In the genomic region with DNA sequence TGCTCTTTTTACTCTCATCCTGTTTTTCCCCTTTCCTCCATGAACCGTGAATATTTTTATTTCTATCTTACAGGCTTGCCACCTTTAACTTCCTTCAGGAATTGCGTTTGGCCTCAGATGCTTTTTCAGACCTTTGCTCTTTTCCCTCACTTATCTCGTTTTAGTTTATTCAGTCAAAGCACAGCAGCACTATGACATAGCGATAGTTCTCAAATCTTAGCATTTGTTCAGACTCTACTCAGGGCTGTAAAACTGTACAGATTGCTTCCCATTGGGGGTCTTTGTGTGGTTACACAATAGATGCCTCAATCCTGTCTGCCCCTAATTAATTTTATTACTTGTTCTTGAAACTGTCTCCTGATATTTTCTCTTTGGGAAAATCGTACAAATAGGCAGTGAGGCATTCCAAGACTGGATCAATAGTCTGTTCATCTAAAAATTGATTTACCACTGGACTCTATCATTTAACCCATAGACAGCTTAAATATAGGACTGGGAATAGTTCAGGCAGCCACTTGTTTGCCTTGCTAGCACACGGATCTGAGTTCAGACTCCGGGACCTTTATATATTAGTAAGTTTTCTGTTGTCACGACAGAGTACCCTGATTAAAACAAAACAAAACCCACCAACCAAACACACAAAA, we compare ENCODE assay signal across 25 mouse cellular contexts. TPM values are rescaled to one million over a fixed set of nuclear protein-coding genes. Genes with fewer than 3 reads are reported as not detected.
DNase-seq lines count a peak whose midpoint lies in the region; ATAC-seq and TF ChIP-seq lines count a peak whose summit lies in the region.
"Had no signal": no experiment of that assay in that cellular context is flagged by ENCODE, and none has a peak within 500 bp of the region (broad histone marks: within the 10 kb centered on the region; RNA-seq: fewer than 3 reads in every experiment).

No protein-coding gene starts in this region.

- no peak for ATAC-seq in heart, embryonic 13.5 days (ENCODE audit: extremely low read depth, insufficient number of reproducible peaks, low FRiP score, low TSS enrichment)
- ATAC-seq in liver, embryonic 11.5 days (replicated peaks; ENCODE audit: low FRiP score), result no peak
- peak; percentile 94 for ATAC-seq in intestine, embryonic 15.5 days
- ATAC-seq: CD4-positive, CD25-positive, alpha-beta regulatory T cell, adult 4 months; forebrain, embryonic 14.5 days; hindbrain, postnatal 0 days had no signal

- H3K9me3 ChIP-seq in heart, embryonic 13.5 days, result no peaks in the 10 kb centered on the region
- H3K9me3 ChIP-seq in liver, embryonic 11.5 days (ENCODE audit: control insufficient read depth, low read length), result no peaks in the 10 kb centered on the region
- no peaks in the 10 kb centered on the region for H3K9me3 ChIP-seq in intestine, embryonic 15.5 days
- H3K9me3 ChIP-seq: embryonic facial prominence, embryonic 15.5 days; forebrain, embryonic 10.5 days; hindbrain, embryonic 13.5 days had no signal

- H3K36me3 ChIP-seq in heart, adult 2 months (ENCODE audit: control insufficient read depth, insufficient read depth, low read length), result no peaks in the 10 kb centered on the region; the same call in 1 of the 2 replicates
- no peaks in the 10 kb centered on the region for H3K36me3 ChIP-seq in heart, embryonic 13.5 days
- no peaks in the 10 kb centered on the region for H3K36me3 ChIP-seq in liver, adult 2 months (ENCODE audit: control insufficient read depth, insufficient read depth, low read length)
- H3K36me3 ChIP-seq in liver, embryonic 11.5 days (ENCODE audit: control insufficient read depth, insufficient read depth, low read length), result no peaks in the 10 kb centered on the region
- no peaks in the 10 kb centered on the region for H3K36me3 ChIP-seq in intestine, embryonic 15.5 days
- H3K36me3 ChIP-seq: embryonic facial prominence, embryonic 15.5 days; forebrain, embryonic 10.5 days; G1E; hindbrain, embryonic 13.5 days had no signal

- 49% methylated on average over 8 of the region's 8 CpGs for WGBS in heart, adult 2 months
- WGBS in heart, embryonic 13.5 days, result 54% methylated on average over 8 of the region's 8 CpGs
- WGBS in liver, adult 2 months, result 15% methylated on average over 8 of the region's 8 CpGs
- 68% methylated on average over 8 of the region's 8 CpGs for WGBS in liver, embryonic 11.5 days
- 47% methylated on average over 8 of the region's 8 CpGs for WGBS in intestine, embryonic 15.5 days

- no peak for TF ChIP-seq POLR2A in heart, adult 2 months (IDR thresholded peaks at IDR 0.05; ENCODE audit: insufficient read depth, low read depth, low read length)
- TF ChIP-seq POLR2A in liver, adult 2 months (IDR thresholded peaks at IDR 0.05; ENCODE audit: extremely low read depth, insufficient read depth, low read length), result no peak

- TF ChIP-seq CTCF in heart, adult 2 months (IDR thresholded peaks at IDR 0.05), result no peak
- TF ChIP-seq CTCF in liver, adult 2 months (IDR thresholded peaks at IDR 0.05; ENCODE audit: low read depth, low read length), result no peak

- H3K79me2 ChIP-seq in heart, adult 2 months (replicated peaks; ENCODE audit: control insufficient read depth, insufficient read depth, low read length), result no peaks in the 10 kb centered on the region
- H3K79me2 ChIP-seq in liver, adult 2 months (ENCODE audit: control insufficient read depth, insufficient read depth, low read length), result no peaks in the 10 kb centered on the region

- H3K4me3 ChIP-seq in heart, adult 2 months, result no peak overlapping the region
- no peak overlapping the region for H3K4me3 ChIP-seq in heart, embryonic 13.5 days
- H3K4me3 ChIP-seq in liver, adult 2 months (ENCODE audit: insufficient read depth, low read depth, low read length), result peak overlapping the region; percentile 29; the same call in 1 of the 2 replicates
- no peak overlapping the region for H3K4me3 ChIP-seq in liver, embryonic 11.5 days (ENCODE audit: low read depth, low read length)
- no peak overlapping the region for H3K4me3 ChIP-seq in intestine, embryonic 15.5 days (replicated peaks)
- H3K4me3 ChIP-seq: embryonic facial prominence, embryonic 15.5 days; erythroblast, embryonic 14.5 days; forebrain, embryonic 10.5 days; hindbrain, embryonic 13.5 days had no signal

- peak overlapping the region; percentile 43 for H3K27ac ChIP-seq in heart, adult 2 months
- H3K27ac ChIP-seq in heart, embryonic 13.5 days (replicated peaks), result peak overlapping the region; percentile 67
- peak overlapping the region; percentile 96 for H3K27ac ChIP-seq in liver, adult 2 months (replicated peaks; ENCODE audit: insufficient read depth, low read depth, low read length)
- H3K27ac ChIP-seq in liver, embryonic 11.5 days (ENCODE audit: low read depth, low read length), result no peak overlapping the region
- H3K27ac ChIP-seq in intestine, embryonic 15.5 days, result no peak overlapping the region
- H3K27ac ChIP-seq: embryonic facial prominence, embryonic 15.5 days; forebrain, embryonic 10.5 days; hindbrain, embryonic 13.5 days; hindbrain, postnatal 0 days had no signal

- intact Hi-C loops in heart, adult 2 months (cut with DNase I), result no loop called here

- no peak overlapping the region for H3K4me2 ChIP-seq in heart, embryonic 13.5 days
- no peak overlapping the region for H3K4me2 ChIP-seq in liver, embryonic 11.5 days
- 0 out of 2 replicates have a peak overlapping the region, but pooled peaks have one; percentile 1 for H3K4me2 ChIP-seq in intestine, embryonic 15.5 days (replicated peaks)
- H3K4me2 ChIP-seq: embryonic facial prominence, embryonic 15.5 days; hindbrain, embryonic 13.5 days had no signal

- no peak for DNase-seq in heart, adult 2 months
- DNase-seq in heart, adult 11 months, result no peak
- DNase-seq in heart, adult 9 months (ENCODE audit: low spot score in 2 of 2), result no peak
- DNase-seq in liver, adult 2 months (ENCODE audit: extremely low read depth, low read depth, low spot score), result peak; percentile 90
- DNase-seq in liver, embryonic 11.5 days (ENCODE audit: low spot score), result no peak
- no peak for DNase-seq in testis, postnatal 14 days (ENCODE audit: low spot score)
- DNase-seq: adrenal gland, adult 8-10 months; adrenal gland, postnatal 36 days; B cell, adult 2 months; cerebellum, adult 8-10 months; cerebellum, postnatal 14 days; embryo, embryonic 11 days; gastrocnemius, postnatal 36 days had no signal

- no peaks in the 10 kb centered on the region for H3K27me3 ChIP-seq in heart, adult 2 months (ENCODE audit: control insufficient read depth, insufficient read depth, low read length)
- H3K27me3 ChIP-seq in heart, embryonic 13.5 days (replicated peaks), result no peaks in the 10 kb centered on the region
- no peaks in the 10 kb centered on the region for H3K27me3 ChIP-seq in liver, adult 2 months (ENCODE audit: control insufficient read depth, insufficient read depth, low read length)
- no peaks in the 10 kb centered on the region for H3K27me3 ChIP-seq in liver, embryonic 11.5 days (replicated peaks; ENCODE audit: control insufficient read depth, insufficient read depth, low read length)
- H3K27me3 ChIP-seq in intestine, embryonic 15.5 days (replicated peaks), result no peaks in the 10 kb centered on the region
- H3K27me3 ChIP-seq: embryonic facial prominence, embryonic 15.5 days; hindbrain, embryonic 13.5 days had no signal

- H3K9ac ChIP-seq in heart, adult 2 months (ENCODE audit: low read depth, low read length), result no peak overlapping the region
- H3K9ac ChIP-seq in heart, embryonic 13.5 days, result no peak overlapping the region
- H3K9ac ChIP-seq in liver, adult 2 months (ENCODE audit: low read depth, low read length), result peak overlapping the region; percentile 58; the same call in 1 of the 2 replicates
- H3K9ac ChIP-seq in liver, embryonic 11.5 days (ENCODE audit: low read depth, low read length), result no peak overlapping the region
- H3K9ac ChIP-seq in intestine, embryonic 15.5 days, result no peak overlapping the region
- H3K9ac ChIP-seq: embryonic facial prominence, embryonic 15.5 days; hindbrain, embryonic 13.5 days had no signal

- H3K4me1 ChIP-seq in heart, adult 2 months (ENCODE audit: control insufficient read depth, insufficient read depth, low read length), result peaks cover 1% of the 10 kb centered on the region
- H3K4me1 ChIP-seq in heart, embryonic 13.5 days, result peaks cover 16% of the 10 kb centered on the region
- peaks cover 17% of the 10 kb centered on the region for H3K4me1 ChIP-seq in liver, adult 2 months (ENCODE audit: control insufficient read depth, insufficient read depth, low read length)
- no peaks in the 10 kb centered on the region for H3K4me1 ChIP-seq in liver, embryonic 11.5 days (replicated peaks; ENCODE audit: control insufficient read depth, insufficient read depth, low read length)
- no peaks in the 10 kb centered on the region for H3K4me1 ChIP-seq in intestine, embryonic 15.5 days (replicated peaks)
- H3K4me1 ChIP-seq: embryonic facial prominence, embryonic 15.5 days; hindbrain, embryonic 13.5 days had no signal

- TF ChIP-seq EP300 in heart, adult 2 months (IDR thresholded peaks at IDR 0.05; ENCODE audit: insufficient read depth, low read depth, low read length), result no peak

RNA-seq across cellular contexts. Expression of a gene that starts 20.8 kb away (rescaled TPM):
- 1 to 10 TPM; 3.6 to 4.1 TPM for total RNA-seq in heart, adult 2 months (2021)
- 0.78 and 1.6 TPM in 2 replicates for polyA plus RNA-seq in heart, adult 2 months (2012; rRNA removed)
- polyA plus RNA-seq in heart, embryonic 13.5 days (2015; fragmentation: Nextera tagmentation; extraction: Ambion mirVana), result 0.62 and 0.83 TPM in 2 replicates
- 0.83 and 0.94 TPM in 2 replicates for total RNA-seq in liver, adult 2 months (2014; rRNA removed)
- polyA plus RNA-seq in liver, adult 2 months (2012; rRNA removed), result 0.09 and 0.18 TPM in 2 replicates
- polyA plus RNA-seq in liver, embryonic 11.5 days (2014; fragmentation: Nextera tagmentation; extraction: Ambion mirVana), result 0.17 and 0.49 TPM in 2 replicates
- 1.9 and 2.5 TPM in 2 replicates for polyA plus RNA-seq in intestine, embryonic 15.5 days (2015; fragmentation: Nextera tagmentation; extraction: Ambion mirVana)
- total RNA-seq: common myeloid progenitor, adult 5-6 weeks; hematopoietic stem cell, adult 5-6 weeks had no signal
- polyA plus RNA-seq: CD4-positive, CD25-positive, alpha-beta regulatory T cell, adult 4 months; erythroblast, embryonic 14.5 days; G1E had no signal

Comparison
In these comparisons a context has a peak if more than half of its experiments do, and no peak if none do; other contexts are left out.
1. H3K27ac ChIP-seq: peak in heart, adult 2 months (single experiment), heart, embryonic 13.5 days (single experiment) and liver, adult 2 months (single experiment); none in liver, embryonic 11.5 days (single experiment) and intestine, embryonic 15.5 days (single experiment).